Mouse (Mus musculus) heart, embryonic 11.5 days (tissue): ENCODE measurements around the gene Gpr108. TPM values are rescaled to one million over a fixed set of nuclear protein-coding genes. Genes with fewer than 3 reads are reported as not detected.

Experiments used
- ATAC-seq: fragments of 200-750 bp; cut with Nextera tagmentation; replicated peaks from 2 replicates; pipeline ENCODE4 v1.8.0; 2017; ENCODE audit warnings: moderate library complexity; ENCODE audit not compliant: insufficient number of reproducible peaks, low FRiP score, low TSS enrichment
- H3K27ac ChIP-seq: fragments of 300-500 bp; sonication (generic); 2 replicates; pipeline ENCODE4 v1.5.1; 2014; ENCODE audit warnings: mild to moderate bottlenecking, low read depth, low read length
- H3K27me3 ChIP-seq: fragments of 300-500 bp; sonication (generic); 2 replicates; pipeline ENCODE4 v1.6.1; 2014; ENCODE audit warnings: mild to moderate bottlenecking, low read length, mixed read lengths; ENCODE audit not compliant: control insufficient read depth, insufficient read depth
- H3K36me3 ChIP-seq: fragments of 300-500 bp; sonication (generic); 2 replicates; pipeline ENCODE4 v1.6.1; 2014; ENCODE audit warnings: mild to moderate bottlenecking, low read length, moderate library complexity, mixed read lengths; ENCODE audit not compliant: control insufficient read depth, insufficient read depth
- H3K4me1 ChIP-seq: fragments of 300-500 bp; sonication (generic); 2 replicates; pipeline ENCODE4 v1.6.1; 2014; ENCODE audit warnings: low read length; ENCODE audit not compliant: control insufficient read depth, insufficient read depth
- H3K4me2 ChIP-seq: fragments of 300-500 bp; sonication (generic); 2 replicates; pipeline ENCODE4 v1.6.1; 2014; ENCODE audit warnings: mild to moderate bottlenecking, moderate library complexity
- H3K4me3 ChIP-seq: fragments of 300-500 bp; sonication (generic); 2 replicates; pipeline ENCODE4 v1.5.1; 2014; ENCODE audit warnings: low read depth, low read length
- H3K9ac ChIP-seq: fragments of 300-500 bp; sonication (generic); 2 replicates; pipeline ENCODE4 v1.6.1; 2014; ENCODE audit warnings: mild to moderate bottlenecking, low read depth, low read length, moderate library complexity
- H3K9me3 ChIP-seq: fragments of 300-500 bp; sonication (generic); replicated peaks from 2 replicates; pipeline ENCODE4 v1.6.1; 2016; ENCODE audit warnings: low read length; ENCODE audit not compliant: control insufficient read depth
- WGBS: fragments of 180-500 bp; shearing (Covaris S2); extraction: QIAGEN DNeasy Blood & Tissue Kit; methylation state at CpG from one replicate; pipeline ENCODE4 v1.1.7; 2014; ENCODE audit not compliant: insufficient replicate concordance; 5-methylcytosine and 5-hydroxymethylcytosine counted together
- microRNA-seq: library from miRNA; unstranded; fragments of <30 nt; microRNA quantifications from one replicate; pipeline ENCODE4, GENCODE M21; 2016; ENCODE audit warnings: borderline number of aligned reads
- polyA plus RNA-seq: library from polyadenylated mRNA; unstranded; fragments of >200 nt; fragmentation: Nextera tagmentation; extraction: Ambion mirVana; gene quantifications from 2 replicates; pipeline ENCODE4 v1.2.1, GENCODE M21; 2014

Gene Gpr108
- polyA plus RNA-seq, 1 experiment from 2014 or later: 24.0 TPM

- H3K27me3 ChIP-seq: no peaks in the 10 kb centered on the region
- H3K4me2 ChIP-seq: no peak overlapping the region
- WGBS: 75% methylated on average over 8 of the region's 8 CpGs
- no peak overlapping the region for H3K4me3 ChIP-seq
- ATAC-seq: no peak
- H3K27ac ChIP-seq: no peak overlapping the region
- no peak overlapping the region for H3K9ac ChIP-seq
- no peaks in the 10 kb centered on the region for H3K9me3 ChIP-seq
- no peaks in the 10 kb centered on the region for H3K36me3 ChIP-seq
- H3K4me1 ChIP-seq: no peaks in the 10 kb centered on the region
Measured at GRCm38 (mm10) chr17:57195326-57196010, 52.8 kb downstream of the Gpr108 start.

- Histone ChIP-seq H3K9ac (no peak overlapping the region), H3K36me3 (no peaks in the 10 kb centered on the region)
- ATAC-seq: no peak
Measured at GRCm38 (mm10) chr17:57194771-57195170, 53.5 kb downstream of the Gpr108 start.

DNA sequence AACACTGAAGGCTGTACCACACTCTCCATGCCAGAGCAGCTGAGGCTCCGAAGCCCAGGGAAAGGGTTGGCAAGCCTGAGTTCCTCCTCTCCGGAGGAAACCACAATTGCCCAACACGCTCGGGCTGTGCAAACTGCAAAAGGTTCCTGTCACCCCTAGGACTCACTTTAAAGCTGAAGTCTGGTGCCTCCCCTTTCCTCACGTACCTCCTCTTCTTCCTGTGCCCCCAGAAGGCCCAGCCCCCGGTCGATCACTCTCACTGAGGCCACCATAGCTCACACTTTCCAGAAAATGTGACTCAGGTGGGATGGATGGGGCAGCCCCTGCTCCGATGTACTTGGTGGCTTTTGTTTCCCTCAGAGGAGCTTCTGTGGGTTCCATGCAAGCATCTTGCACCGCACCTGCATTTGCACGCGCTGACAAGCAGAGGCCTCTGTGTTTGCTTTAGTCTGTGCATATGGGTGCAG, 54.2 kb downstream of the Gpr108 start, which contains the start of gene Tnfsf14:
TSS of gene Tnfsf14 (minus strand) at position 137 of the 467 bp plus-strand sequence.
- Histone ChIP-seq H3K4me2 (no peak within 1 kb of the TSS), H3K36me3 (no peaks in the 10 kb centered on the region), H3K9me3 (no peaks in the 10 kb centered on the region), H3K4me1 (no peaks in the 10 kb centered on the region), H3K27me3 (no peaks in the 10 kb centered on the region), H3K9ac (no peak within 1 kb of the TSS), H3K27ac (no peak within 1 kb of the TSS), H3K4me3 (no peak within 1 kb of the TSS)
- ATAC-seq: no peak
- 79% methylated on average over 11 of the region's 11 CpGs for WGBS

More at GRCm38 (mm10) chr17:57194771-57195170, 53.5 kb downstream of the Gpr108 start:
- no peaks in the 10 kb centered on the region for H3K4me1 ChIP-seq
- 78% methylated on average over 3 of the region's 3 CpGs for WGBS
- H3K4me3 ChIP-seq: no peak overlapping the region
- no peaks in the 10 kb centered on the region for H3K9me3 ChIP-seq
- no peak overlapping the region for H3K27ac ChIP-seq
- H3K4me2 ChIP-seq: no peak overlapping the region
- no peaks in the 10 kb centered on the region for H3K27me3 ChIP-seq

DNA sequence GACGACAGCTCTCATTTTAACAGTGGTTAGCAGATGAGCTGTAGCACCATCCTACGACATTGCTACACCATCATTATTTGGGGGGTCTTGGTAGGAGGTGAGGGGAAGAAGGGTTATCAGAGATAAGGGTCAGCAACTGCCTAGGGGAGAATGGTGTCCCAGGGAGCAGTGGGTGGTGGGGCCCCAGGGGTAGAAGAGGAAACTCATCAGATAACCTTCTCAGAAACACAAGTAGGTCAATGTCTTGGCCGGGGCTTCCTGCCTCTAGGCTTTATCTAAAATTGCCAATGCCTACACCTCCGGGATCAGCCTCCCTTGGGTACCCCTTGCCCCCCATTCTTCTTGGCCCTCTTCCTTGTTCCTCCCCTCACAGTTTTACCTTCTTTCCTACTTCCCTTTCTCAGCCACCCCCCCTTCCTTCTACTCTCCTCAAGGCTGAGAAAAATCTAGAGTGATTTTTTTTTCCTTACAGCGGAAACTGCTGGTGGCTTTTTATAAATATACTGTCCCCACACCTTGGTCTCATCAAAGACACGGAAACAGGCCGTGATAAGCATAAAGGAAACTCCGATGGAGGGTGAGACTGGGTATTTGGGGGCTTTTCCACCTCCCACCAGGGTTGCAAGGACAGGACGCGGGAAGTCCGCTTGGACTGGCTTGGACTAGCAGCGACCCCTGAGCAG, 59.6 kb downstream of the Gpr108 start:
- no peak for ATAC-seq
- 65% methylated on average over 12 of the region's 12 CpGs for WGBS
- Histone ChIP-seq H3K4me1 (no peaks in the 10 kb centered on the region), H3K27me3 (no peaks in the 10 kb centered on the region), H3K9ac (no peak overlapping the region), H3K4me2 (no peak overlapping the region), H3K36me3 (no peaks in the 10 kb centered on the region), H3K9me3 (no peaks in the 10 kb centered on the region), H3K4me3 (no peak overlapping the region), H3K27ac (no peak overlapping the region)

- H3K9me3 ChIP-seq: no peaks in the 10 kb centered on the region
- H3K4me3 ChIP-seq: no peak overlapping the region
- no peak overlapping the region for H3K9ac ChIP-seq
- no peaks in the 10 kb centered on the region for H3K27me3 ChIP-seq
- H3K27ac ChIP-seq: no peak overlapping the region
- ATAC-seq: no peak
- 43% methylated on average over 2 of the region's 2 CpGs for WGBS
- no peak overlapping the region for H3K4me2 ChIP-seq
- H3K36me3 ChIP-seq: no peaks in the 10 kb centered on the region
- H3K4me1 ChIP-seq: no peaks in the 10 kb centered on the region
Measured at GRCm38 (mm10) chr17:57185641-57186040, 62.6 kb downstream of the Gpr108 start.

Small RNA genes within 50 kb of the gene (microRNA-seq; reads per million reads assigned to microRNA genes)
- not detected for gene Mir6978

Other genes with a start within 250 kb of the Gpr108 start
- gene Pspn, start 248.4 kb downstream of the Gpr108 start, polyA plus RNA-seq: 0.50 and 0.72 TPM in 2 replicates
- 40.0 and 41.3 TPM in 2 replicates for gene Gtf2f1, start 237.2 kb downstream of the Gpr108 start, polyA plus RNA-seq
- gene Gm17949, start 237.0 kb downstream of the Gpr108 start, polyA plus RNA-seq: 0.17 and 0.18 TPM in 2 replicates
- gene Khsrp, start 216.9 kb downstream of the Gpr108 start, polyA plus RNA-seq: 28.8 and 33.5 TPM in 2 replicates
- gene Slc25a41, start 206.8 kb downstream of the Gpr108 start, polyA plus RNA-seq: not detected in 2 replicates
- gene Crb3, start 189.3 kb downstream of the Gpr108 start, polyA plus RNA-seq: 0.31 and 0.72 TPM in 2 replicates
- 11.6 and 13.3 TPM in 2 replicates for gene Slc25a23, start 188.6 kb downstream of the Gpr108 start, polyA plus RNA-seq
- 0.49 and 0.58 TPM in 2 replicates for gene Dennd1c, start 169.9 kb downstream of the Gpr108 start, polyA plus RNA-seq
- gene Tubb4a, start 160.7 kb downstream of the Gpr108 start, polyA plus RNA-seq: 12.2 and 15.6 TPM in 2 replicates
- 5.5 and 6.7 TPM in 2 replicates for gene Tnfsf9, start 143.1 kb downstream of the Gpr108 start, polyA plus RNA-seq
- gene Cd70, start 98.7 kb downstream of the Gpr108 start, polyA plus RNA-seq: not detected in 2 replicates
- 0.27 and 0.46 TPM in 2 replicates for gene Tnfsf14, start 54.3 kb downstream of the Gpr108 start, polyA plus RNA-seq
- 1.3 and 1.6 TPM in 2 replicates for gene C3, start 20.3 kb downstream of the Gpr108 start, polyA plus RNA-seq
- 35.1 and 36.9 TPM in 2 replicates for gene Trip10, start 1.0 kb upstream of the Gpr108 start, polyA plus RNA-seq
- gene Vav1, start 30.7 kb upstream of the Gpr108 start, polyA plus RNA-seq: 1.7 and 2.2 TPM in 2 replicates
- gene Adgre1, start 110.2 kb upstream of the Gpr108 start, polyA plus RNA-seq: 1.3 and 3.3 TPM in 2 replicates